Mouse (Mus musculus) intestine, embryonic 16.5 days (tissue): ENCODE data around the gene Six5. TPM values are rescaled to one million over a fixed set of nuclear protein-coding genes. Genes with fewer than 3 reads are reported as not detected.
A peak's percentile ranks its signal among the peaks of the same experiment; 100 is the strongest.

Source experiments
- ATAC-seq: fragments of 200-750 bp; cut with Nextera tagmentation; 2 replicates; pipeline ENCODE4 v1.8.0; 2017; ENCODE audit warnings: moderate TSS enrichment, moderate library complexity
- H3K27ac ChIP-seq: fragments of 300-500 bp; sonication (generic); 2 replicates; pipeline ENCODE4 v1.5.1; 2014; ENCODE audit warnings: mild to moderate bottlenecking, low read length
- H3K27me3 ChIP-seq: fragments of 300-500 bp; sonication (generic); replicated peaks from 2 replicates; pipeline ENCODE4 v1.6.1; 2014; ENCODE audit warnings: low read length, control low read depth, mixed read lengths; ENCODE audit not compliant: control insufficient read depth, insufficient read depth
- H3K36me3 ChIP-seq: fragments of 300-500 bp; sonication (generic); 2 replicates; pipeline ENCODE4 v1.6.1; 2014; ENCODE audit warnings: low read length, control low read depth; ENCODE audit not compliant: control insufficient read depth, insufficient read depth
- H3K4me1 ChIP-seq: fragments of 300-500 bp; sonication (generic); 2 replicates; pipeline ENCODE4 v1.6.1; 2014; ENCODE audit warnings: low read length, control low read depth, mixed read lengths; ENCODE audit not compliant: control insufficient read depth, insufficient read depth
- H3K4me2 ChIP-seq: fragments of 300-500 bp; sonication (generic); 2 replicates; pipeline ENCODE4 v1.6.1; 2014; ENCODE audit warnings: low read depth, low read length, control low read depth
- H3K4me3 ChIP-seq: fragments of 300-500 bp; sonication (generic); 2 replicates; pipeline ENCODE4 v1.5.1; 2014; ENCODE audit warnings: mild to moderate bottlenecking, low read length
- H3K9ac ChIP-seq: fragments of 300-500 bp; sonication (generic); 2 replicates; pipeline ENCODE4 v1.6.1; 2014; ENCODE audit warnings: low read depth, low read length
- H3K9me3 ChIP-seq: fragments of 300-500 bp; sonication (generic); 2 replicates; pipeline ENCODE4 v1.6.1; 2016; ENCODE audit warnings: low read length, control low read depth; ENCODE audit not compliant: control insufficient read depth
- WGBS: fragments of 180-500 bp; shearing (Covaris S2); extraction: QIAGEN DNeasy Blood & Tissue Kit; methylation state at CpG from one replicate; pipeline ENCODE4 v1.1.7; 2014; 5-methylcytosine and 5-hydroxymethylcytosine counted together
- polyA plus RNA-seq: library from polyadenylated mRNA; unstranded; fragments of >200 nt; fragmentation: Nextera tagmentation; extraction: Ambion mirVana; gene quantifications from 2 replicates; pipeline ENCODE4 v1.2.1, GENCODE M21; 2015

The Six5 gene
- polyA plus RNA-seq, 1 experiment from 2014 or later = 7.3 TPM

- ATAC-seq = peak; percentile 39; the same call in 1 of the 2 replicates
- Histone ChIP-seq H3K27me3 (no peaks in the 10 kb centered on the region), H3K4me3 (no peak within 1 kb of the TSS), H3K4me1 (peaks cover 9% of the 10 kb centered on the region; the same call in 1 of the 2 replicates), H3K9ac (peak within 1 kb of the TSS; percentile 22; the same call in 1 of the 2 replicates), H3K27ac (no peak within 1 kb of the TSS), H3K4me2 (peak within 1 kb of the TSS; percentile 24; the same call in 1 of the 2 replicates), H3K9me3 (no peaks in the 10 kb centered on the region), H3K36me3 (peaks cover 14% of the 10 kb centered on the region)
- WGBS = 31% methylated on average over 33 of the region's 33 CpGs
These were observed 40.2 kb upstream of the Six5 start, which contains the start of gene Rsph6a for GRCm38 (mm10) chr7:19054047-19054776. Rsph6a (plus strand) TSS chr7:19054690.

GRCm38 (mm10) chr7:19054777-19055076 is 39.7 kb upstream of the Six5 start:
- H3K9me3 ChIP-seq = no peaks in the 10 kb centered on the region
- H3K4me2 ChIP-seq = peak overlapping the region; percentile 24; the same call in 1 of the 2 replicates
- 73% methylated on average over 9 of the region's 9 CpGs for WGBS
- peaks cover 9% of the 10 kb centered on the region for H3K36me3 ChIP-seq
- no peaks in the 10 kb centered on the region for H3K27me3 ChIP-seq
- no peak overlapping the region for H3K4me3 ChIP-seq
- 0 out of 2 replicates have a peak overlapping the region, but pooled peaks have one; percentile 22 for H3K9ac ChIP-seq
- H3K27ac ChIP-seq = no peak overlapping the region
- peaks cover 9% of the 10 kb centered on the region; the same call in 1 of the 2 replicates for H3K4me1 ChIP-seq
- ATAC-seq = peak; percentile 23; the same call in 1 of the 2 replicates

- 89% methylated on average over 8 of the region's 8 CpGs for WGBS
- Histone ChIP-seq H3K9me3 (no peaks in the 10 kb centered on the region), H3K27me3 (no peaks in the 10 kb centered on the region), H3K36me3 (peaks cover 5% of the 10 kb centered on the region; the same call in 1 of the 2 replicates), H3K9ac (no peak overlapping the region), H3K27ac (no peak overlapping the region), H3K4me3 (no peak overlapping the region), H3K4me2 (no peak overlapping the region), H3K4me1 (peaks cover 9% of the 10 kb centered on the region; the same call in 1 of the 2 replicates)
- no peak for ATAC-seq
These were observed 39.3 kb upstream of the Six5 start for GRCm38 (mm10) chr7:19055108-19055507.

- no peak overlapping the region for H3K4me3 ChIP-seq
- no peak overlapping the region for H3K4me2 ChIP-seq
- H3K27ac ChIP-seq = no peak overlapping the region
- ATAC-seq = no peak
- no peaks in the 10 kb centered on the region for H3K36me3 ChIP-seq
- 88% methylated on average over 10 of the region's 10 CpGs for WGBS
- peaks cover 9% of the 10 kb centered on the region; the same call in 1 of the 2 replicates for H3K4me1 ChIP-seq
- H3K27me3 ChIP-seq = no peaks in the 10 kb centered on the region
- H3K9ac ChIP-seq = no peak overlapping the region
- no peaks in the 10 kb centered on the region for H3K9me3 ChIP-seq
These were observed 37.0 kb upstream of the Six5 start for GRCm38 (mm10) chr7:19057405-19057804.

- Histone ChIP-seq H3K27ac (no peak overlapping the region), H3K9ac (0 out of 2 replicates have a peak overlapping the region, but pooled peaks have one; percentile 37), H3K4me1 (no peaks in the 10 kb centered on the region), H3K27me3 (peaks cover 30% of the 10 kb centered on the region), H3K9me3 (no peaks in the 10 kb centered on the region), H3K4me2 (no peak overlapping the region), H3K4me3 (no peak overlapping the region), H3K36me3 (no peaks in the 10 kb centered on the region)
- WGBS = 45% methylated on average over 13 of the region's 13 CpGs
- no peak for ATAC-seq
These were observed 28.5 kb upstream of the Six5 start for GRCm38 (mm10) chr7:19065896-19066295.

- Histone ChIP-seq H3K4me1 (no peaks in the 10 kb centered on the region), H3K27me3 (peaks cover 30% of the 10 kb centered on the region), H3K36me3 (no peaks in the 10 kb centered on the region), H3K4me2 (no peak overlapping the region), H3K4me3 (no peak overlapping the region), H3K27ac (no peak overlapping the region), H3K9me3 (no peaks in the 10 kb centered on the region), H3K9ac (no peak overlapping the region)
- 38% methylated on average over 14 of the region's 14 CpGs for WGBS
- no peak for ATAC-seq
These were observed 27.3 kb upstream of the Six5 start for GRCm38 (mm10) chr7:19067063-19067462.

- Histone ChIP-seq H3K36me3 (no peaks in the 10 kb centered on the region), H3K4me1 (no peaks in the 10 kb centered on the region), H3K27me3 (peaks cover 30% of the 10 kb centered on the region), H3K4me2 (no peak overlapping the region), H3K9ac (no peak overlapping the region), H3K4me3 (no peak overlapping the region), H3K27ac (no peak overlapping the region), H3K9me3 (no peaks in the 10 kb centered on the region)
- ATAC-seq = no peak
- WGBS = 63% methylated on average over 14 of the region's 14 CpGs
These were observed 26.5 kb upstream of the Six5 start for GRCm38 (mm10) chr7:19067935-19068334.

GRCm38 (mm10) chr7:19068707-19069106 is 25.7 kb upstream of the Six5 start:
- no peaks in the 10 kb centered on the region for H3K36me3 ChIP-seq
- whole genome bisulfite sequencing = 2% methylated on average over 2 of the region's 2 CpGs
- no peaks in the 10 kb centered on the region for H3K9me3 ChIP-seq
- no peak overlapping the region for H3K4me2 ChIP-seq
- no peaks in the 10 kb centered on the region for H3K4me1 ChIP-seq
- no peak for ATAC-seq
- no peak overlapping the region for H3K27ac ChIP-seq
- no peak overlapping the region for H3K4me3 ChIP-seq
- H3K27me3 ChIP-seq = peaks cover 30% of the 10 kb centered on the region
- H3K9ac ChIP-seq = no peak overlapping the region

- Histone ChIP-seq H3K9ac (no peak overlapping the region), H3K4me1 (no peaks in the 10 kb centered on the region), H3K27ac (no peak overlapping the region), H3K4me3 (no peak overlapping the region), H3K4me2 (no peak overlapping the region), H3K27me3 (peaks cover 29% of the 10 kb centered on the region), H3K9me3 (no peaks in the 10 kb centered on the region), H3K36me3 (no peaks in the 10 kb centered on the region)
- WGBS = 52% methylated on average over 3 of the region's 3 CpGs
- ATAC-seq = no peak
These were observed 24.9 kb upstream of the Six5 start for GRCm38 (mm10) chr7:19069500-19069899.
